Mouse (Mus musculus): ENCODE results near the gene Rab33a.

GRCm38 (mm10) chrX:48525332-48525731 is 6.2 kb downstream of the Rab33a start:
- TF ChIP-seq GATA1 (IDR thresholded peaks at IDR 0.05; ENCODE audit: borderline replicate concordance, low read length) (no peak), CTCF (IDR thresholded peaks at IDR 0.05; ENCODE audit: low read depth, low read length) (no peak), GATA2 (IDR thresholded peaks at IDR 0.05; ENCODE audit: borderline replicate concordance, low read depth, low read length) (no peak), POLR2AphosphoS5 (IDR thresholded peaks at IDR 0.05; ENCODE audit: insufficient replicate concordance, low read depth, low read length) (no peak)

Data from G1E (cell line).